Mouse (Mus musculus) spleen, adult 2 months (tissue): ENCODE measurements around the gene Plekhm2.

ENCODE experiments used
- CTCF ChIP-seq: fragments of 200-500 bp; IDR thresholded peaks from 2 replicates; pipeline ENCODE4 v1.5.1; 2011; ENCODE audit warnings: mild to moderate bottlenecking, inconsistent platforms; ENCODE audit not compliant: insufficient read depth, insufficient read length, insufficient replicate concordance; ENCODE audit errors: extremely low read depth
- POLR2A ChIP-seq: fragments of 200-500 bp; IDR thresholded peaks from 2 replicates; pipeline ENCODE4 v1.6.1; 2011; ENCODE audit warnings: low read depth, low read length, inconsistent platforms

- TF ChIP-seq POLR2A (no peak), CTCF (no peak)
Observed at GRCm38 (mm10) chr4:141627502-141627901, 37.2 kb downstream of the Plekhm2 start.
